Mouse (Mus musculus) myocyte (in vitro differentiated cells): ENCODE measurements around the gene Hspa8. TPM values are rescaled to one million over a fixed set of nuclear protein-coding genes. Genes with fewer than 3 reads are reported as not detected.

Experiments
- H3K27me3 ChIP-seq: one replicate; pipeline ENCODE4 v1.6.1; 2011; ENCODE audit not compliant: control insufficient read depth, insufficient read depth, insufficient read length
- H3K36me3 ChIP-seq: one replicate; pipeline ENCODE4 v1.6.1; 2011; ENCODE audit not compliant: control insufficient read depth, insufficient read depth
- H3K4me2 ChIP-seq: one replicate; pipeline ENCODE4 v1.6.1; 2011; ENCODE audit warnings: low read depth, control low read depth
- H3K4me3 ChIP-seq: one replicate; pipeline ENCODE4 v1.5.1; 2011; ENCODE audit warnings: mild to moderate bottlenecking, control low read depth, moderate library complexity
- H3K79me2 ChIP-seq: one replicate; pipeline ENCODE4 v1.6.1; 2011; ENCODE audit not compliant: control insufficient read depth, insufficient read depth
- H3ac ChIP-seq: one replicate; pipeline ENCODE4 v1.6.1; 2011; ENCODE audit not compliant: control insufficient read depth, insufficient read length
- CEBPB ChIP-seq: IDR thresholded peaks from 2 replicates; pipeline ENCODE4 v1.6.1; 2011; ENCODE audit warnings: mild to moderate bottlenecking, moderate library complexity; ENCODE audit not compliant: poor library complexity, insufficient read depth, severe bottlenecking
- E2F4 ChIP-seq: IDR thresholded peaks from one replicate; pipeline ENCODE4 v1.6.1; 2011; ENCODE audit warnings: mild to moderate bottlenecking, control low read depth, moderate library complexity; ENCODE audit not compliant: insufficient read depth
- MAX ChIP-seq: IDR thresholded peaks from one replicate; pipeline ENCODE4 v1.6.1; 2011; ENCODE audit warnings: low read depth, mild to moderate bottlenecking, control low read depth
- MYOD1 ChIP-seq, 3 experiments: IDR thresholded peaks; one replicate each; pipeline ENCODE4 v1.6.1; 2011; ENCODE audit warnings: control low read depth in 2 of 3, low read depth in 2 of 3, mild to moderate bottlenecking in 2 of 3, moderate library complexity in 1 of 3; ENCODE audit not compliant: insufficient read length in 2 of 3, control insufficient read depth in 1 of 3
- MYOG ChIP-seq, 3 experiments: IDR thresholded peaks; one replicate each; pipeline ENCODE4 v1.6.1; 2011; ENCODE audit warnings: control low read depth in 2 of 3, low read depth in 2 of 3, mild to moderate bottlenecking in 2 of 3; ENCODE audit not compliant: insufficient read length in 2 of 3, control insufficient read depth in 1 of 3, insufficient read depth in 1 of 3
- POLR2A ChIP-seq: IDR thresholded peaks from one replicate; pipeline ENCODE4 v1.6.1; 2011; ENCODE audit warnings: low read depth, mild to moderate bottlenecking, control low read depth, moderate library complexity; ENCODE audit not compliant: insufficient read length
- POLR2AphosphoS2 ChIP-seq: IDR thresholded peaks from one replicate; pipeline ENCODE4 v1.6.1; 2011; ENCODE audit warnings: low read depth, control low read depth; ENCODE audit not compliant: insufficient read length
- REST ChIP-seq: IDR thresholded peaks from one replicate; pipeline ENCODE4 v1.6.1; 2011; ENCODE audit warnings: mild to moderate bottlenecking, control low read depth, moderate library complexity; ENCODE audit not compliant: insufficient read depth, insufficient read length
- SRF ChIP-seq: IDR thresholded peaks from one replicate; pipeline ENCODE4 v1.6.1; 2011; ENCODE audit warnings: low read depth; ENCODE audit not compliant: control insufficient read depth, insufficient read length
- TCF12 ChIP-seq: IDR thresholded peaks from one replicate; pipeline ENCODE4 v1.6.1; 2011; ENCODE audit warnings: mild to moderate bottlenecking, control low read depth; ENCODE audit not compliant: poor library complexity, insufficient read depth, severe bottlenecking
- TCF3 ChIP-seq: IDR thresholded peaks from one replicate; pipeline ENCODE4 v1.6.1; 2011; ENCODE audit warnings: low read depth, control low read depth; ENCODE audit not compliant: insufficient read length
- USF1 ChIP-seq: IDR thresholded peaks from one replicate; pipeline ENCODE4 v1.6.1; 2011; ENCODE audit warnings: low read depth, mild to moderate bottlenecking, control low read depth, moderate library complexity
- polyA plus RNA-seq: library from polyadenylated mRNA; unstranded; fragments of >200 nt; fragmentation: generic; extraction: Trizol; gene quantifications from one replicate; pipeline ENCODE4 v1.2.1, GENCODE M21; 2012; ENCODE audit warnings: missing spikeins

Hspa8 gene
- polyA plus RNA-seq, 1 experiment: 797 TPM

DNA sequence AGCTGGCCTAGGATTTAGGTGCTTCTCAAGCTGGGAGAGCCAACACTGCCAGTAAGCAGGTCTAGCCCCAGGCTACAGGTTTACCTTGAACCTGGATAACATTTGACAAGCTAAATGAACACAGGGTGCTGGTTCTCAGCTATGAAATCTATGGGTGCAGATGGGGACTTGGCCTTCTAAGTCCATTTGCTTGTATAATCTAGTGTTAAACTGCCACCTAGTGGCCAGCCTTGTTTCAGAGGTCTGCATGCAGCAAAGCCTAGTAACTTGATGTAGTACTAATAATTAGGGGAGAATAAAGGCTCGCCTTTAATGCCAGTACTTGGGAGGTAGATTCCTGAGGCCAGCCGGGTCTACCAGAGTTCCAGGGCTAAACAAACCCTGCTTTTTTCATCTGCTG is 4.5 kb downstream of the Hspa8 start:
- no peak overlapping the region for H3K4me3 ChIP-seq

GRCm38 (mm10) chr9:40806440-40807288 is 5.9 kb downstream of the Hspa8 start:
- no peak overlapping the region for H3ac ChIP-seq
- H3K4me2 ChIP-seq: no peak overlapping the region
- H3K27me3 ChIP-seq: no peaks in the 10 kb centered on the region
- peak; percentile 84 for TF ChIP-seq POLR2AphosphoS2
- no peak for TF ChIP-seq REST
- TF ChIP-seq TCF3: no peak
- peak; percentile 20 for TF ChIP-seq POLR2A
- H3K4me3 ChIP-seq: no peak overlapping the region
- peaks cover 17% of the 10 kb centered on the region for H3K36me3 ChIP-seq
- H3K79me2 ChIP-seq: peaks cover 17% of the 10 kb centered on the region

More for the DNA sequence above, 4.5 kb downstream of the Hspa8 start:
- TF ChIP-seq POLR2AphosphoS2: peak; percentile 73
- no peak for TF ChIP-seq MAX
- Histone ChIP-seq H3K4me2 (no peak overlapping the region), H3ac (no peak overlapping the region), H3K27me3 (no peaks in the 10 kb centered on the region), H3K36me3 (peaks cover 17% of the 10 kb centered on the region), H3K79me2 (peaks cover 21% of the 10 kb centered on the region)

GRCm38 (mm10) chr9:40807289-40807920 is 6.6 kb downstream of the Hspa8 start:
- Histone ChIP-seq H3K4me2 (no peak overlapping the region), H3K27me3 (no peaks in the 10 kb centered on the region), H3ac (no peak overlapping the region), H3K4me3 (no peak overlapping the region), H3K36me3 (peaks cover 13% of the 10 kb centered on the region), H3K79me2 (peaks cover 10% of the 10 kb centered on the region)
- TF ChIP-seq POLR2AphosphoS2 (peak; percentile 30), POLR2A (no peak), CEBPB (0 out of 2 replicates have a peak, but pooled peaks have one; percentile 24)

DNA sequence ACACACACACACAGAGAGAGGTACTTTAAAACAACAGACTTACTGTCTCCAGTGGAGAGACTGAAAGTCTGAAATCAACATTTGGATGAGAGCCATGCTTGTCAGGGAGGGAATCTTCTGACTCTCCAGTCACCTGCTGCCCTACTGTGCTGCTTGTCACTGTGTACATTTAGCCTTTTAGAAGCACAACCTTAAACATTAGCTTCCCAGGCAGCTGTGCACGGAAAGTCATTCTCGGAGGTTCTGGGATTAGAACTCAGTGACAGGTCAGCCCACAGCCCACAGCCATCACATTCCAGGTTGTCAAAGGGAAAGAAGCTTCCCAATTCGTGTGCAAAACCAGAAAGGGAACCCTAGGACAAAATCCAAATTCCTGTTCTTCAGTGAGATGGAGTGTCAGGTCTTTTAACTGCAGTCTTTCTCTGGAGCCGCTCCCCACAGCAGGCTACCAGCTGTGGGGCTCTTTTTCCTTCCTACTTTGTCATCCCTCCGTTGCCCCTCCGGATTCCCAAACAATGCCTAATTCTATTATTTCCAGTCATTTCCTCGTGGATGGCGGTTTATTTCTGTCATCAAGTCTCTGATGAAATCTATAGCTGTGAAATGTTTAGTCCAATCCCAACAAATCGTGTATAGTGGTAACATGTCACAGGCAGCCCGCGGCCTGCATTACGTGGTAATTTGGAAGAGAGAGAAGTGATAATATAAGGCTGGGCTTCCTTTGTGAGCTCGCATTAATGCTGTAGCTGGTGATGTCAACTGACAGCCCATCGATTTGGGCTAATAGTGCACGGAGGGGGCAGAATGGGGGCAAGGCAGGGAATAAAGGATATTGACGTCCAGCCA is 7.5 kb downstream of the Hspa8 start:
- TF ChIP-seq POLR2A (no peak), E2F4 (no peak), SRF (no peak), CEBPB (no peak), MAX (no peak), MYOD1 (IDR thresholded peaks at IDR 0.05; ENCODE audit: control insufficient read depth in 1 of 3, insufficient read length in 2 of 3, low read depth in 2 of 3) (no peak), MYOG (IDR thresholded peaks at IDR 0.05; ENCODE audit: control insufficient read depth in 1 of 3, insufficient read depth in 1 of 3, insufficient read length in 2 of 3, low read depth in 2 of 3) (no peak), USF1 (no peak), POLR2AphosphoS2 (no peak), TCF3 (no peak), REST (no peak)
- peaks cover 7% of the 10 kb centered on the region for H3K79me2 ChIP-seq
- no peak overlapping the region for H3K4me2 ChIP-seq
- no peak overlapping the region for H3ac ChIP-seq
- no peaks in the 10 kb centered on the region for H3K27me3 ChIP-seq
- H3K4me3 ChIP-seq: no peak overlapping the region
- peaks cover 9% of the 10 kb centered on the region for H3K36me3 ChIP-seq

GRCm38 (mm10) chr9:40808907-40809280 is 8.1 kb downstream of the Hspa8 start:
- H3ac ChIP-seq: no peak overlapping the region
- TF ChIP-seq POLR2AphosphoS2 (no peak), REST (no peak), POLR2A (no peak), E2F4 (no peak), MYOG (IDR thresholded peaks at IDR 0.05; ENCODE audit: control insufficient read depth in 1 of 3, insufficient read depth in 1 of 3, insufficient read length in 2 of 3, low read depth in 2 of 3) (no peak), CEBPB (no peak), MYOD1 (IDR thresholded peaks at IDR 0.05; ENCODE audit: control insufficient read depth in 1 of 3, insufficient read length in 2 of 3, low read depth in 2 of 3) (no peak), TCF12 (no peak), MAX (no peak), USF1 (no peak), SRF (no peak), TCF3 (no peak)

More at GRCm38 (mm10) chr9:40808907-40809280, 8.1 kb downstream of the Hspa8 start:
- Histone ChIP-seq H3K4me3 (no peak overlapping the region), H3K4me2 (no peak overlapping the region), H3K27me3 (no peaks in the 10 kb centered on the region), H3K36me3 (peaks cover 3% of the 10 kb centered on the region), H3K79me2 (peaks cover 2% of the 10 kb centered on the region)
